Mouse (Mus musculus) small intestine, adult 2 months (tissue): ENCODE measurements at regions not wholly inside any gene's neighbourhood (a gene's known extent, or its start where the extent isn't known, plus 50 kb on each side); places are given as distances from the start of the nearest gene placed in this dataset.

Source experiments
- CTCF ChIP-seq: fragments of 200-500 bp; IDR thresholded peaks from 2 replicates; pipeline ENCODE4 v1.5.1; 2012; ENCODE audit warnings: low read depth, mild to moderate bottlenecking, control low read depth, inconsistent platforms, low read length, moderate library complexity, mixed read lengths; ENCODE audit not compliant: insufficient replicate concordance, insufficient read length; ENCODE audit errors: extremely low read depth
- POLR2A ChIP-seq: fragments of 200-500 bp; IDR thresholded peaks from 2 replicates; pipeline ENCODE4 v1.6.1; 2012; ENCODE audit warnings: low read depth, mild to moderate bottlenecking, control low read depth, inconsistent platforms, low read length, moderate library complexity

DNA sequence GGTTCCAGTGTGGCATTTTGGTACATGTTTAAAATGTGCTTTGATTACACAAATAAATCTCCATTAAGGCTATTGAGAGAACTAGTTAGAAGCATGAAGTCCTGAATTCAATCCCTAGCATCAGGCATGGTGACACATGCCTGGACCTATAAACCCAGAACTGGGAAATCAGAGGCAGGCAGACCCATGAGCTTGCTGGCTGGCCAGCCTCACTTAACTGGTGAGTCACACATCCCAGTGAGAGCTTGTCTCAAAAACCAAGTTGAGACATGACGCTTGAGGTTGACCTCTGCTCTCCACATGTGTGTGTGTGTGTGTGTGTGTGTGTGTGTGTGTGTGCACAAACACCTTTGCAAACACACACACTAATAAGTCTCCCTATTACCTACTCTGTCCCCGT, 112.6 kb downstream of the Pxdc1 start:
- TF ChIP-seq POLR2A = no peak
- no peak for TF ChIP-seq CTCF
